Mouse (Mus musculus): ENCODE data around the gene Ube2d3. TPM values are rescaled to one million over a fixed set of nuclear protein-coding genes. Genes with fewer than 3 reads are reported as not detected.
"Not testable (repeated sequence)": the region's sequence is repeated elsewhere in the genome, so short reads cannot be mapped to it uniquely, and the experiment has no call there.

Ube2d3 gene
- polyA plus RNA-seq, 1 experiment = 166 TPM

DNA sequence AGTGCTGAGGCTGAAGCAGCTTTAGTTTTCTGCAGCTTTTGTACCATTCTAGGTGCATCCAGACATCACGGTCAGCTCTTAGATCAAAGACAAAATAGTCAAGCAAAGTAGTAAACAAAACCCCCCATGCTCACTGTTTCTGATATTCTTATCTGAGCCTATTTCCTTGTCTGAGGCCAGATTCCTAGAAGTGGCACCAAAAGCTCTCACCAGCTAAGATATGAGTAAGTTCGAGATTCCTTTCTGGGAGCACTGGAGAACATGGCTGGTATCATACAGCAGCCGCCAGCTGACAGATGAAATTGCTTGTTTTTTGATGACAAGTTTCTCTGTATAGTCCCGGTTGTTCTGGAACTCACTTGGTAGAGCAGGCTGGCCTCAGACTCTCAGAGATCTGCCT lies 49.9 kb downstream of the Ube2d3 start:
- DNase-seq (ENCODE audit: extremely low spot score in 1 of 2, low spot score in 1 of 2) = no peak

DNA sequence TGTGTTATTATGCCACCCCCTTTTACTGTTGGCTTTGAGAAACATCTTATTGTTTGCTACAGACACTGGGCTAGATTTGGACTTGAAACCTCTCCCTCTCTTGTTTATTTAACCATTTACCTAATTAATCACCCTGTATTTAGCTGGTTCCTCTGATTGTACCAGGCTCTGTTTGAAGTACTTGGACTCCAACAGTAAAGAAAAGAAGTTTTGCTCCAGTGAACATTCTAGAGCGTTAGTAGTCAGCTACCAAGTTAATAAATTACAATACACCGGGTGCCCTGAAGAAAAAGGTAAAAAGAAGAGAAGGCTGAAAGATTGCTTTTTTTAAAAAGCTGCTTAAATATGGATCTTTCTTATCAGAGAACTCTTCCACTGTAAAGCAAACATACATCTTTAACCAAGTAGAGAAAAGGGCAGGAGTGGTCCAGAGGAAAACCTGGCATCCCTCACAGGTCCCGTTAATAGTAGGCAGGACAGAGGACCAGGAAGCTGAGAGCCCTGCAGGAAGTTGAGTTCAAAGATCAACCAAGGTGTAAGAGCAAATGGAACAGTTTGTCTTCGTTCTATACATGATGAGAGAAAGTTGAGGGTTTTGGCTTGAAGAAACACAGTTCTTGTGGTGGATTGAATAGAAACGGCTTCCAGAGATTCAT lies 52.0 kb downstream of the Ube2d3 start:
- no peak for DNase-seq (ENCODE audit: extremely low spot score in 1 of 2, low spot score in 1 of 2)

DNA sequence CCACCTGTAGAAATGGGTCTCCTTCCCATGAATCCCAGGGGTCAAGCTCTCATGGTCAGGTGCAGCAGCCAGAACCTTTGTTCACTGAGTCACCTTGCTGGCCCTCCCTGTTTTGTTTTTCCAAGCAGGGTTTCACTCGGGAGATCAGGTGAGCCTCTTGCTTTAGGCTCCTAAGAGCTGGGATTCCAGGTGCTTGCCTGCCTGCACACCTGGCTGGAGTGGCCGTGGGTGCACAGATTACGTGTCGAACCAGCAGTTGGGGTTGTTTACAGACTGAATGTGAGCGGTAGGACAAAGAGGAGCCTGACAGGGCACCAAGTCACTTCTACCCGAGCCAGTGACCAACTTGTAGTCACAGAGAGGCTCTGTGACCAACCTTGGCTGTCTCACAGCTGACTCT lies 53.2 kb downstream of the Ube2d3 start:
- no peak for DNase-seq (ENCODE audit: extremely low spot score in 1 of 2, low spot score in 1 of 2)

DNA sequence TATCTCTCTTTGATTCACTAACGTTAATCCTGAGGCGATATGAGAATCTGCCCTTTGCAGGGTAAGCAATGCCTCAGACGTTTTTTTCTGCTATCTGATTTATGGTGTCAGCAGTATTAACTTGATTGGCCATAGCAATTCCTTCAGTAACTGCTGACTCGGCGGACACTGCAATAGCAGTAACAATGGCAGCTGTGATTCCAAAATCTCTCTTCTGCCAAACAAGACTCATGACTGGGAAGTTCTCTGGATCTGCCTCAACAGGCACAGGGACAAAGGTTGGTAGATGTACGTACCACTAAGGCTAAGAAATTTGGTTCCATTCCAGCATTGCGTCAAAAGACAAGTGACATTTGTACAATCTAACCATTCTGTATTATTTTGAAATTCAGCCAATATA lies 55.4 kb downstream of the Ube2d3 start:
- not testable (repeated sequence) for DNase-seq (ENCODE audit: extremely low spot score in 1 of 2, low spot score in 1 of 2)

DNA sequence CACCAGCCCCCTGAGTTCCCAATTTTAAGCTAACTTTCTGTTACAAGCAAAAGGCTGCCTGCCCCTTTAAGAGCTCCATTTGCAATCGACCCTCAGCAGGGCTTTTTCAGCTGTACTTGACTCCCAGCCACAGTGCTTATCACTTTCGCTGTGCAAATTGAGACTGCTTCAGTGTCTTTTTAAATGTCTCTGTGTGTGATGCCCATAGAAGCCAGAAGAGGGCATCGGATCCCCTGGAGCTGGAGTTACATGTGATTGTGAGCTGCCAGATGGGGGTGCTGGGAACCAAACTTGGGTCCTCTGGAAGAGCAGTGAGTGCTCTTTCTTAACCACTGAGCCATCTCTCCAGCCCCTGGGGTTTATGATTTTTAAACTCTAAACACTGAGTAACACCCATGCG lies 60.0 kb downstream of the Ube2d3 start:
- DNase-seq (ENCODE audit: extremely low spot score in 1 of 2, low spot score in 1 of 2) = not testable (repeated sequence)

DNA sequence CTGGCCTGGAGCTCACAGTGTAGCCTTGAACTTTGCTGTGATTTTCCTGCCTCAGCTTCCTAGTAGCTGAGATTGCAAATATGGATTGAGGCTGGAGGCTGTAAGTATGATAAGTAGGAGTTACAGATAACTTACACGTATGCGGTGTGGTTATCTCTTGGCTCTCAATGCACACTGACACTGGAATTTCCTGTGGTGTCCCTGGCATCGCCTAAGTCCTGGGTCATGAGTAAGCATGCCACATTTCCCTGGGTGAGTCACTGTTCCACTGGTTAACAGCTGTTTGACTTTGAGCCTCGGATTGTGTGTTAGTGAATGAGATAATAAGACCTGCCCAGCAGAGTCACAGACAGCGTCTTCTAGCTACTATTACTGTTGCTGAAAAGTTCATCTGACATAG lies 60.9 kb downstream of the Ube2d3 start:
- DNase-seq (ENCODE audit: extremely low spot score in 1 of 2, low spot score in 1 of 2) = no peak

DNA sequence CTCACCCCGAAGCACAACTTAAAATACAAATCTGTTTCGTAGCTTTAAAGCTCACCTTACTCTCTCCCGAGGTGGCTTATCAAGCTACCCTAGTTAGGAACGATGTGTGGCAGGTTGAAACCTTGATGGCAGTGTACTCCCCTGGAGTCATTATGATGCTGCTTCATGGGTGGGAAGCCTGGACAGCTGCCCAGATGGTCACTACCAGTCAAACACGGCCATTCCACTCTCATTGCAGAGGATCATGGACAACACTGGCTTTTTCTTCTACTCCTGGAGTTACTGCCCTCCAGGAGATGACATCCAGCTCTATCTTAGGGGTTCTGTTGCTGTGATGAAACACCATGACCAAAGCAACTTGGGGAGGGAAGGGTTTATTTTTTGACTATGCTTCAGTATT lies 65.2 kb downstream of the Ube2d3 start:
- DNase-seq (ENCODE audit: extremely low spot score in 1 of 2, low spot score in 1 of 2) = no peak

DNA sequence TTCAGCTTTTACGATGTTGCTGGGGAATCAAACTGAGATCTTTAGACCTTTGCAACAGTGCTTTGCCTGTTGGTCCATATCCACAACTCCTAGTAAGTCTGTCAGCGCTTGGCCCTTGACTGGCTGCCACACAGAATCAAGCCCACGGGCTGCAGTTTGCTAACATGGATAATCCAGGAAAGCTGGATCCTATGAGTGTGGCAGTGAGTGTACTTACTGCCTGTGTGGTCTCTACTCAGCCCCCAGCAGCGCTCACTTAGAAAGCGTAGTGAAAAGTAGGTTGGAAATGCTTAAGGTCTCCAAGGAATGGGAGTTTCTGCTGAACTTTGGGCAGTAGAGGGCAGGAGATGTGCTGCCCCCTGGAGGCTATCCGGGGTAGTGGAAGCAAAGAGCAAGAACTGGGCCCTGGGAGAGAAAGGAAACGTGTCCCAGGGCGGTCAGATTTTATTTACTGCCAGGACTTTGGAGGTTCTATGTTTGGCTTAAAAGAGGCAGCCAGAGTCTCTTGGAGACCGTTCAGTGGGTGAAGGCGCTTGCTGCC lies 67.5 kb downstream of the Ube2d3 start:
- DNase-seq (ENCODE audit: extremely low spot score in 1 of 2, low spot score in 1 of 2) = peak in 1 of 2 experiments; percentile 59

DNA sequence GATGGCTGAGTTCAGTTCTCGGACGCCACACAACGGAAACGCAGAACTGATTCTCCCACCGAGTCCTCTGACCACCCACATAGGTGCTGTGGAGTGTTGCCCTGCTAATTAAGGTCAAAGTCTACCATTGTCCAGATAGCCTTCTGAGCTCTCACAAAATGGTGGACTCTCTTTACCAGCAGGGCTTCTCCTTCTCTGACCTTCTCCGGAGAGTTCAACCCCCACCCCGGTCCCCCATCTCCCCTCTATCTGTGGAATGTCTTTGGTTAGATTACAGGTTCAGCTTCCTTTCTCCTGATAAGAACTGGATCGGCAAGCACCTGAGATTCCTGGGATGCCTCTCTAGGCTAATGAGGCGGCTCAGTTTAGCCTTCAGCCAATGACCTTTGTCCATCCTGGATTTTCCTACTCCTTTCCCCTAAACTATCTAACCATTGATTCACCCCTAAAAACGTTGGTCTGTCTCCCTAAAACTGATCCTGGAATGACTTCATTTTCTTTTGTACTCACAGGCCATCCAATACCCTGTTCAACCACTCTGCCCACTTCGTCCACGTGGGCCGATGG lies 68.0 kb downstream of the Ube2d3 start:
- no peak for DNase-seq (ENCODE audit: extremely low spot score in 1 of 2, low spot score in 1 of 2)

DNA sequence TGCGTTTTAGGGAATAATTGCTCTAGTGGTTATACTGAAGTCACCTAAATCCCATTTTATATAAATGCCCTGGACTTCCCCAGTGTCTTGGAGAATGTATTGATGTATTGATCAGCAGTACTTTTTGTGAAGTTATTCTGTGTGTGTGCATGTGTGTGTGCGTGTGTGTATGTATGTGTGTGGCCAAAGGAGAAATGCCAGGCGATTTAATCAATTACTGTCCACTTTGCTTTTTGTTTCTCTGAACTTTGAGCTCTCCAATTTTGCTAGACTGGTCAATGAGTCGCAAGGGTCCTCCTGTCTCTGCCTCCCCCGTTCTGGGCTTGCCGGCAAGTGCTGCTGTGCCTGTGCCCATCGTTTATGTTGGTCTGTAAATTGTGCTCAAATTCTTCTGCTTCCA lies 69.6 kb downstream of the Ube2d3 start:
- DNase-seq (ENCODE audit: extremely low spot score in 1 of 2, low spot score in 1 of 2) = no peak

DNA sequence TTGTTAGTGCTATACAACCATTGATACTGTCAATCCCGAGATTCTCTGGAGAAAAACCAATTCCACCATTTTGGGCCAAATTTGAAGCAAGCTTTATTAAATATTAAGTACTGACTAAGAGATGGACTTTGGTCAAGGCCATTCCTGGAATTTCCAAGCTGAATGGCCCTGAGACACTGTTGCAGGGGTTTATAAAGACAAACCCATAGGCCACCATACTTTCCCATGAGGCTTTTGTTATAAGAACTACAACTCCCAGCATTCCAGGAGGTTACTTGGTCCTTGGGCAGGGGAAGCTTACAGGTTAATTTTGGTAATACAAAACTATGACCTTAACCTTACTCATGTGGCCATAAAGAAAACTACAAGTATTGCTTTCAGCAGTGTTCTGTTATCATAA lies 70.2 kb downstream of the Ube2d3 start:
- no peak for DNase-seq (ENCODE audit: extremely low spot score in 1 of 2, low spot score in 1 of 2)

DNA sequence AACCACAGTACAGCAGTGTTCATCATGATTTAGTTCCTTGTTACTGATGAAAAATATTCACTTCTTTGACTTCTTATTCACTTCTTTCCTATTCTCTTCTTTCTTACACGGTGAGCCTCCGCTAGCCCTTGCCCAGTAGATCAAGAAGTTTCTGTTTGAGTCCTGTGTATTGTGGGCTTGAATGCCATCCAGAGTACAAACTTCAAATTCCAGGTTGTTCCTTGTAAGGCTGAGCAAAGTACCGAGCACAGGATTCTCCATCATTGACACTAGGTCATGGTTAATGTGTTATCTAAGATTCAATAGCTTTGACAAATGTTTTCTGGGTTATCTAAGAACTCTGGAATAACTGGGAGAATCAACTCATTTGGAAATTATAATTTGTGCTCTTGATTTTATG lies 72.4 kb downstream of the Ube2d3 start:
- no peak for DNase-seq (ENCODE audit: extremely low spot score in 1 of 2, low spot score in 1 of 2)

DNA sequence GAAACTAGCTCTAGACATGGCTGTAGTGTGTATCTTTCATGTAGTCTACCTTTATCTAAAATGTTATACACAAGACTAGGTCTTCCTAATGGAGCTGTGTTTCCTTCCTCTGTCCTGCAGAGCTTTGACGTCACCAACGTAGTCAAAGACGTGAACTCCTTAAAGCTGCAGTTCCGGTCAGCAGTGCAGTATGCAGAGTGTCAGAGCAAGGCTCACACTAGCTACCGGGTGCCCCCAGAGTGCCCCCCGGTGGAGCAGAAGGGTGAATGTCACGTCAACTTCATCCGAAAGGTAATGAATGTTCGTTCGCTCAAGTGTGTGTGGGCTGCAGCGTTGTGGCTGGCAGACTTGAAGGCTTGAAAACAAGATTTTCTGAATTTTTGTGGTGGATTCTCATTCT lies 73.7 kb downstream of the Ube2d3 start:
- DNase-seq (ENCODE audit: extremely low spot score in 1 of 2, low spot score in 1 of 2) = no peak

DNA sequence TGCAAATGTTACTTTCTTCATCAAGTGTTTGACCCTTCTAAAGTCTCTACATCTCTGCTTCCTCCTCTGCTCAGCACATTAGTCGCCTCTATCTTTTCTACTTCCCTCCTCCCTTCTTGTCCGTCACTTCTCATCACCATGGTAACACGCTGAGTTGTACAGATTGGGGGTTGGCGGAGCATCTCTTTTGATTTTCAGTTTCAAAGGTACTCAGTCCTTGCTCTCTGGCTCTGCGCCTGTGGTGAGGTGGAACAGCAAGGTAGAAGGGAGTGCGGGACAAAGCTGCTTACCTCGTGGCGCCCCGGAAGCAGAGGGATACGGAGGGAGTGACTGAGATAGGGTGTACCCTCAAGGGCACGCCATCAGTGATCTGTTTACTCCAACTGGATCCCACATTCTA lies 75.3 kb downstream of the Ube2d3 start:
- peak in 1 of 2 experiments; percentile 19 for DNase-seq (ENCODE audit: extremely low spot score in 1 of 2, low spot score in 1 of 2)

DNA sequence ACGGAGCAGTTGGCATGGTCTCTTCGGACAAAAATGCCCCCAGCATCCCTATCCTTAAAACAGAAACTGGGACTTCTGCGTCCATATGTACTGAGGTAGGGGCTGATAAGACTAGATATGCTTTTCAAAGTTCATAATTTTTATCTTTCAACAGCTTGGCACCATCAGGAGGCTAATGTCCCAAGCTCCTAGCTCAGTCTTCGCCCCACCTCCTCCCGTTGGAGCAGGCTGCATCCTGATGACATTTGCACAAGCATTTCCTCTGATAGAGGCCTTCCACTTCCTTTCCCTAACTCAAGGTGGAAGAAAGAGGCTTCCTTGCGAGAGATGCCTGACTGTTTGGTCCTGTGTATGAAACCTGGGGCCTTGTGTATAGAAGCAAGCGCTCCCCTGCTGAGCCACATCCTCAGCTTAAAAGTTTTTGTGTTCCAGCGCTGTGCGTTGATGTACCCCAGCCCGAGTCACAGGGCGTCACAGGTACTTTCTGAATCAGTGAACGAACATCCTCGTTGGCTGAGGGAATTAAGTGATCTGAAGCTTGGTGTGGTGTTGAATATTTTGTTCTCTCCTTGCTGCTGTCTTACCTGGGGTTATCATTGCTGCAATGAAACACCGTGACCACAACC lies 76.0 kb downstream of the Ube2d3 start:
- no peak for DNase-seq (ENCODE audit: extremely low spot score in 1 of 2, low spot score in 1 of 2)

DNA sequence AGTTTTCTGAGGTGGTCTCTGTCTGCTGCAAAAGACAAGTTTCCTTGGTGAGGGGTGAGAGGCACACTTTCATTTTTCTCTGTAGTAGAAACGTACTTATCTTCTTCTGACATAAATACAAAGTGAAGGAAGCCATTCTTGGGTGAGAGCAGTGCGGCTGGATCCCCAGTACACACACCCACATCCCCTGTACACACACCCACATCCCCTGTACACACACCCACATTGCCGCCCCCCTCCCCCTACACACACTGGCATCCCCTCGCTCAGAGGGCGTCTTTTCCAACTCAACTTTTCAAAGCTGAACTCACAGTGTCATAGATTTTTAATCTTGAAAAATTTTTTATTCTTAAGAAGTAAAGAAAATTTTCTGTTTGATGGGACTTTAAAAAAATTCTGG lies 77.3 kb downstream of the Ube2d3 start:
- DNase-seq (ENCODE audit: extremely low spot score in 1 of 2, low spot score in 1 of 2) = no peak

DNA sequence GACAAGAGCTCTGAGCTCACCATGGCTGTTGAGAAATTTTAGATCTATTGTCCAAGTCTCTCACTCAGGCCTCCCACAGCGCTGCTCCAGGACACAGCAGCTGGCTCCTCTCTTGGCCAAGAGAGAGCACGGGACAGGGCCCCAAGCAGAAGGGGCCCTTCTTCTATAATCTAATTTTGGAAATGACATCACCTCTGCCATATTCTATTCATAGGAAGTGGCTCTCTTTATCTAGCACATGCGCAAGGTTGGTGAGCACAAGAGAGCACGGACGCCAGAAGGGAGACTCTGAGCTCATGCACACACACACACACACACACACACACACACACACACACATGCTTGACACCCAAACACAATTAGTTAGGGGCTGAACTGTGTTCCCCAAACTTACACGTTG lies 78.9 kb downstream of the Ube2d3 start:
- DNase-seq (ENCODE audit: extremely low spot score in 1 of 2, low spot score in 1 of 2) = no peak

Other genes with a start within 250 kb of the Ube2d3 start
- gene Cenpe, start 225.6 kb upstream of the Ube2d3 start, polyA plus RNA-seq (2012; rRNA removed) = 0.48 and 0.86 TPM in 2 replicates
- gene Bdh2, start 156.9 kb upstream of the Ube2d3 start, polyA plus RNA-seq (2012; rRNA removed) = 2.7 and 4.0 TPM in 2 replicates
- gene Slc9b2, start 130.4 kb upstream of the Ube2d3 start, polyA plus RNA-seq (2012; rRNA removed) = 2.5 and 3.6 TPM in 2 replicates
- 0.36 and 0.99 TPM in 2 replicates for gene Slc9b1, start 90.1 kb upstream of the Ube2d3 start, polyA plus RNA-seq (2012; rRNA removed)
- gene Cisd2, start 14.2 kb upstream of the Ube2d3 start, polyA plus RNA-seq (2012; rRNA removed) = 43.7 and 47.3 TPM in 2 replicates
- 5.3 and 5.4 TPM in 2 replicates for gene Manba, start 47.5 kb downstream of the Ube2d3 start, polyA plus RNA-seq (2012; rRNA removed)